Mouse (Mus musculus) thymus, adult 2 months (tissue): ENCODE measurements around the gene Ppp4r2.

Experiments
- CTCF ChIP-seq: fragments of 200-500 bp; IDR thresholded peaks from 2 replicates; pipeline ENCODE4 v1.5.1; 2012; ENCODE audit warnings: mild to moderate bottlenecking, control low read depth, low read length, moderate library complexity, borderline replicate concordance; ENCODE audit not compliant: control insufficient read depth, poor library complexity, insufficient read depth; ENCODE audit errors: extremely low read depth
- POLR2A ChIP-seq: fragments of 200-500 bp; IDR thresholded peaks from 2 replicates; pipeline ENCODE4 v1.6.1; 2012; ENCODE audit warnings: mild to moderate bottlenecking, low read length, control low read depth, moderate library complexity; ENCODE audit not compliant: control insufficient read depth, poor library complexity, insufficient read depth; ENCODE audit errors: extremely low read depth

DNA sequence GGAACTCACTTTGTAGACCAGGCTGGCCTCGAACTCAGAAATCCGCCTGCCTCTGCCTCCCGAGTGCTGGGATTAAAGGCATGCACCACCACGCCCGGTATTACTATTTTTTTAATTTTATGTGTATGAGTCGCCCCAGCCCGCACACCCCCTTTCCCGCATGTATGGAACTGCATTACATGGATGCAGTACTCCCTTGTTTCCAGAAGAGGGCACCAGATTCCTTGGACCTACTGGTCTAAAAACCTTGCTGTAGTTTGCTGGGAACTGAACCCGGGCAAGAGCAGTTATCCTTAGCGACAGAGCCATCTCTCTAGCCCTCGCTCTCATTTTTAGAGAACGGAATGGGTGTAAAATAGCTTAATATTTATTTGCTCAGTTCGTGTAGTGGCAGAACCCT, 49.8 kb downstream of the Ppp4r2 start:
- TF ChIP-seq CTCF (no peak), POLR2A (no peak)
